Mouse (Mus musculus): ENCODE measurements around the gene Bcl6. TPM values are rescaled to one million over a fixed set of nuclear protein-coding genes. Genes with fewer than 3 reads are reported as not detected.

Gene Bcl6
- polyA plus RNA-seq, 1 experiment: 2.2 TPM

- H3K4me3 ChIP-seq (ENCODE audit: control insufficient read depth, low read depth, low read length): no peak overlapping the region
- H3K27me3 ChIP-seq (ENCODE audit: control insufficient read depth, insufficient read depth, low read length): no peaks in the 10 kb centered on the region
- H3K27ac ChIP-seq (ENCODE audit: control insufficient read depth, insufficient read depth, low read depth, low read length): no peak overlapping the region
- no peaks in the 10 kb centered on the region for H3K36me3 ChIP-seq (ENCODE audit: control insufficient read depth, insufficient read depth, low read length)
- TF ChIP-seq CTCF (IDR thresholded peaks at IDR 0.05; ENCODE audit: control insufficient read depth, insufficient read depth, insufficient replicate concordance, low read depth, low read length) (no peak), POLR2A (IDR thresholded peaks at IDR 0.05; ENCODE audit: control insufficient read depth, low read depth, low read length) (no peak)
- no peaks in the 10 kb centered on the region for H3K4me1 ChIP-seq (ENCODE audit: control insufficient read depth, insufficient read depth, low read length)
Measured at GRCm38 (mm10) chr16:23934397-23934796, 54.3 kb downstream of the Bcl6 start.

- Histone ChIP-seq H3K27me3 (ENCODE audit: control insufficient read depth, insufficient read depth, low read length) (no peaks in the 10 kb centered on the region), H3K4me1 (ENCODE audit: control insufficient read depth, insufficient read depth, low read length) (peaks cover 3% of the 10 kb centered on the region), H3K27ac (ENCODE audit: control insufficient read depth, insufficient read depth, low read depth, low read length) (no peak within 1 kb of the TSS), H3K4me3 (ENCODE audit: control insufficient read depth, low read depth, low read length) (no peak within 1 kb of the TSS), H3K36me3 (ENCODE audit: control insufficient read depth, insufficient read depth, low read length) (no peaks in the 10 kb centered on the region)
- no peak for TF ChIP-seq POLR2A (IDR thresholded peaks at IDR 0.05; ENCODE audit: control insufficient read depth, low read depth, low read length)
Measured at GRCm38 (mm10) chr16:23932294-23932693, 56.4 kb downstream of the Bcl6 start, which contains the start of gene Rtp2. Gene Rtp2 (minus strand): TSS chr16:23932394.

GRCm38 (mm10) chr16:23931275-23931674, 57.4 kb downstream of the Bcl6 start:
- H3K27ac ChIP-seq (ENCODE audit: control insufficient read depth, insufficient read depth, low read depth, low read length): no peak overlapping the region
- H3K36me3 ChIP-seq (ENCODE audit: control insufficient read depth, insufficient read depth, low read length): no peaks in the 10 kb centered on the region
- TF ChIP-seq POLR2A (IDR thresholded peaks at IDR 0.05; ENCODE audit: control insufficient read depth, low read depth, low read length) (no peak), CTCF (IDR thresholded peaks at IDR 0.05; ENCODE audit: control insufficient read depth, insufficient read depth, insufficient replicate concordance, low read depth, low read length) (no peak)
- no peaks in the 10 kb centered on the region for H3K27me3 ChIP-seq (ENCODE audit: control insufficient read depth, insufficient read depth, low read length)
- H3K4me1 ChIP-seq (ENCODE audit: control insufficient read depth, insufficient read depth, low read length): peaks cover 4% of the 10 kb centered on the region
- H3K4me3 ChIP-seq (ENCODE audit: control insufficient read depth, low read depth, low read length): no peak overlapping the region

- no peaks in the 10 kb centered on the region for H3K36me3 ChIP-seq (ENCODE audit: control insufficient read depth, insufficient read depth, low read length)
- no peak overlapping the region for H3K4me3 ChIP-seq (ENCODE audit: control insufficient read depth, low read depth, low read length)
- no peaks in the 10 kb centered on the region for H3K27me3 ChIP-seq (ENCODE audit: control insufficient read depth, insufficient read depth, low read length)
- TF ChIP-seq POLR2A (IDR thresholded peaks at IDR 0.05; ENCODE audit: control insufficient read depth, low read depth, low read length) (no peak), CTCF (IDR thresholded peaks at IDR 0.05; ENCODE audit: control insufficient read depth, insufficient read depth, insufficient replicate concordance, low read depth, low read length) (no peak)
- H3K27ac ChIP-seq (ENCODE audit: control insufficient read depth, insufficient read depth, low read depth, low read length): no peak overlapping the region
- peaks cover 4% of the 10 kb centered on the region for H3K4me1 ChIP-seq (ENCODE audit: control insufficient read depth, insufficient read depth, low read length)
Measured at GRCm38 (mm10) chr16:23930426-23931073, 58.1 kb downstream of the Bcl6 start.

- Histone ChIP-seq H3K27me3 (ENCODE audit: control insufficient read depth, insufficient read depth, low read length) (no peaks in the 10 kb centered on the region), H3K4me1 (ENCODE audit: control insufficient read depth, insufficient read depth, low read length) (peaks cover 4% of the 10 kb centered on the region), H3K4me3 (ENCODE audit: control insufficient read depth, low read depth, low read length) (peak overlapping the region; percentile 70), H3K36me3 (ENCODE audit: control insufficient read depth, insufficient read depth, low read length) (no peaks in the 10 kb centered on the region), H3K27ac (ENCODE audit: control insufficient read depth, insufficient read depth, low read depth, low read length) (no peak overlapping the region)
- TF ChIP-seq CTCF (IDR thresholded peaks at IDR 0.05; ENCODE audit: control insufficient read depth, insufficient read depth, insufficient replicate concordance, low read depth, low read length) (no peak), POLR2A (IDR thresholded peaks at IDR 0.05; ENCODE audit: control insufficient read depth, low read depth, low read length) (no peak)
Measured at GRCm38 (mm10) chr16:23927301-23928114, 61.1 kb downstream of the Bcl6 start.

GRCm38 (mm10) chr16:23922906-23923305, 65.7 kb downstream of the Bcl6 start:
- H3K4me3 ChIP-seq (ENCODE audit: control insufficient read depth, low read depth, low read length): no peak overlapping the region
- H3K4me1 ChIP-seq (ENCODE audit: control insufficient read depth, insufficient read depth, low read length): peaks cover 4% of the 10 kb centered on the region
- no peaks in the 10 kb centered on the region for H3K27me3 ChIP-seq (ENCODE audit: control insufficient read depth, insufficient read depth, low read length)
- TF ChIP-seq CTCF (IDR thresholded peaks at IDR 0.05; ENCODE audit: control insufficient read depth, insufficient read depth, insufficient replicate concordance, low read depth, low read length) (no peak), POLR2A (IDR thresholded peaks at IDR 0.05; ENCODE audit: control insufficient read depth, low read depth, low read length) (no peak)
- no peak overlapping the region for H3K27ac ChIP-seq (ENCODE audit: control insufficient read depth, insufficient read depth, low read depth, low read length)
- H3K36me3 ChIP-seq (ENCODE audit: control insufficient read depth, insufficient read depth, low read length): no peaks in the 10 kb centered on the region

GRCm38 (mm10) chr16:23921697-23922096, 67.0 kb downstream of the Bcl6 start:
- H3K4me1 ChIP-seq (ENCODE audit: control insufficient read depth, insufficient read depth, low read length): no peaks in the 10 kb centered on the region
- TF ChIP-seq CTCF (IDR thresholded peaks at IDR 0.05; ENCODE audit: control insufficient read depth, insufficient read depth, insufficient replicate concordance, low read depth, low read length) (no peak), POLR2A (IDR thresholded peaks at IDR 0.05; ENCODE audit: control insufficient read depth, low read depth, low read length) (no peak)
- H3K27ac ChIP-seq (ENCODE audit: control insufficient read depth, insufficient read depth, low read depth, low read length): no peak overlapping the region
- H3K27me3 ChIP-seq (ENCODE audit: control insufficient read depth, insufficient read depth, low read length): no peaks in the 10 kb centered on the region
- no peaks in the 10 kb centered on the region for H3K36me3 ChIP-seq (ENCODE audit: control insufficient read depth, insufficient read depth, low read length)
- no peak overlapping the region for H3K4me3 ChIP-seq (ENCODE audit: control insufficient read depth, low read depth, low read length)
